9 mouse cellular contexts compared by ENCODE assay signal in the genomic region with DNA sequence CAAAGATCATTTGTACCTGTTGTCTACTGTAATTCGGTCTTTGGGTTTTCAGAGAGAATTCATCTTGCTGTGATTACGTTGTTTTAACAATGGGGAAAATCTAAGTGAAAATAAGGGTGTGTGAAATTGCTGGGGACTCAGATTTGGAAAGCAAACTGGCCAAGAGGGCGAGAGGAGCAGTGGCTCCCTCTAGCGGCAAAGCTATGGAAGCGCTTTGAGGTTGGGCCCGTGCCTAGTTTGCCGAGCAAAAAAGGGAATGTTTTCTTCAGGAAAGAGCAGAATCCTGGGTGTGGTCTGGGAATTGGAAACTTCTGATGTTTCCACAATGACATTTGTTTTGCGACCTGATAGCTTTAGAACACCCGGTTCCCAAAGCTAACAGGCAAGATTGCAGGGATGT.
A peak's percentile ranks its signal among the peaks of the same experiment; 100 is the strongest.
DNase-seq lines count a peak whose midpoint lies in the region; ATAC-seq and TF ChIP-seq lines count a peak whose summit lies in the region.
"Had no signal": no experiment of that assay in that cellular context is flagged by ENCODE, and none has a peak within 500 bp of the region (broad histone marks: within the 10 kb centered on the region; RNA-seq: fewer than 3 reads in every experiment).

No protein-coding gene starts in this region.

- no peak overlapping the region for H3K27ac ChIP-seq in forebrain, embryonic 10.5 days
- H3K27ac ChIP-seq in forebrain, embryonic 13.5 days = no peak overlapping the region
- H3K27ac ChIP-seq in testis, adult 2 months (ENCODE audit: control insufficient read depth, insufficient read depth, low read depth, low read length) = no peak overlapping the region
- no peak overlapping the region for H3K27ac ChIP-seq in limb, embryonic 11.5 days (replicated peaks; ENCODE audit: low read depth, low read length)
- H3K27ac ChIP-seq: neural tube, embryonic 12.5 days had no signal

- no peaks in the 10 kb centered on the region for H3K4me1 ChIP-seq in forebrain, embryonic 10.5 days
- H3K4me1 ChIP-seq in forebrain, embryonic 13.5 days = no peaks in the 10 kb centered on the region
- no peaks in the 10 kb centered on the region for H3K4me1 ChIP-seq in testis, adult 2 months (ENCODE audit: control insufficient read depth, insufficient read depth, low read length)
- no peaks in the 10 kb centered on the region for H3K4me1 ChIP-seq in limb, embryonic 11.5 days (ENCODE audit: control insufficient read depth, insufficient read depth, low read length)
- H3K4me1 ChIP-seq: neural tube, embryonic 12.5 days had no signal

- H3K36me3 ChIP-seq in forebrain, embryonic 10.5 days (replicated peaks) = no peaks in the 10 kb centered on the region
- H3K36me3 ChIP-seq in forebrain, embryonic 13.5 days (ENCODE audit: poor library complexity, severe bottlenecking) = no peaks in the 10 kb centered on the region
- no peaks in the 10 kb centered on the region for H3K36me3 ChIP-seq in testis, adult 2 months (ENCODE audit: control insufficient read depth, insufficient read depth, low read length)
- H3K36me3 ChIP-seq in limb, embryonic 11.5 days (ENCODE audit: control insufficient read depth, insufficient read depth, low read length) = no peaks in the 10 kb centered on the region
- H3K36me3 ChIP-seq: neural tube, embryonic 12.5 days had no signal

- intact Hi-C loops in heart, postnatal 10 days (cut with DNase I) = loop anchor here (2.0 kb wide), 1 partner anchor 66 kb away; no protein-coding TSS in a partner anchor

- no peak overlapping the region for H3K4me3 ChIP-seq in forebrain, embryonic 10.5 days
- no peak overlapping the region for H3K4me3 ChIP-seq in forebrain, embryonic 13.5 days
- no peak overlapping the region for H3K4me3 ChIP-seq in testis, adult 2 months (ENCODE audit: control insufficient read depth, low read depth, low read length)
- no peak overlapping the region for H3K4me3 ChIP-seq in limb, embryonic 11.5 days (ENCODE audit: low read depth, low read length)
- H3K4me3 ChIP-seq: neural tube, embryonic 12.5 days had no signal

- 10% methylated on average over 9 of the region's 9 CpGs for WGBS in forebrain, embryonic 10.5 days
- 11% methylated on average over 9 of the region's 9 CpGs for WGBS in forebrain, embryonic 13.5 days
- WGBS in limb, embryonic 11.5 days = 9% methylated on average over 9 of the region's 9 CpGs

- no peaks in the 10 kb centered on the region for H3K27me3 ChIP-seq in forebrain, embryonic 10.5 days (ENCODE audit: poor library complexity, severe bottlenecking)
- no peaks in the 10 kb centered on the region for H3K27me3 ChIP-seq in forebrain, embryonic 13.5 days
- H3K27me3 ChIP-seq in testis, adult 2 months (ENCODE audit: control insufficient read depth, insufficient read depth, low read length) = no peaks in the 10 kb centered on the region
- H3K27me3 ChIP-seq in limb, embryonic 11.5 days (ENCODE audit: control insufficient read depth, insufficient read depth, low read length) = no peaks in the 10 kb centered on the region
- H3K27me3 ChIP-seq: neural tube, embryonic 12.5 days had no signal

- no peak overlapping the region for H3K9ac ChIP-seq in forebrain, embryonic 13.5 days
- H3K9ac ChIP-seq in limb, embryonic 11.5 days (ENCODE audit: low read length) = no peak overlapping the region
- H3K9ac ChIP-seq: neural tube, embryonic 12.5 days had no signal

- no peaks in the 10 kb centered on the region for H3K9me3 ChIP-seq in forebrain, embryonic 10.5 days
- H3K9me3 ChIP-seq in forebrain, embryonic 13.5 days (replicated peaks) = no peaks in the 10 kb centered on the region
- H3K9me3 ChIP-seq in limb, embryonic 11.5 days (ENCODE audit: control insufficient read depth, low read length) = no peaks in the 10 kb centered on the region
- H3K9me3 ChIP-seq: neural tube, embryonic 12.5 days had no signal

- no peak for TF ChIP-seq POLR2A in testis, adult 2 months (IDR thresholded peaks at IDR 0.05; ENCODE audit: control insufficient read depth, low read depth, low read length)

- peak; percentile 89 for TF ChIP-seq CTCF in testis, adult 2 months (IDR thresholded peaks at IDR 0.05; ENCODE audit: control insufficient read depth, insufficient read depth, insufficient replicate concordance, low read depth, low read length)

- no peak for ATAC-seq in forebrain, embryonic 13.5 days
- no peak for ATAC-seq in limb, embryonic 11.5 days (ENCODE audit: insufficient number of reproducible peaks, low FRiP score, low TSS enrichment, low read depth)

- peak; percentile 29 for DNase-seq in forebrain, embryonic 10.5 days (ENCODE audit: extremely low spot score, low spot score)
- DNase-seq in testis, postnatal 14 days (ENCODE audit: low spot score) = no peak
- peak; percentile 40 to 47 for DNase-seq in cerebellum, postnatal 36 days
- DNase-seq in heart, postnatal 10 days = peak; percentile 70 to 78
- DNase-seq in limb, embryonic 11.5 days (ENCODE audit: low spot score) = peak; percentile 64
- DNase-seq in right cerebral cortex, postnatal 25 days = peak; percentile 27

- H3K4me2 ChIP-seq in forebrain, embryonic 13.5 days = no peak overlapping the region
- no peak overlapping the region for H3K4me2 ChIP-seq in limb, embryonic 11.5 days (ENCODE audit: low read depth, severe bottlenecking)
- H3K4me2 ChIP-seq: neural tube, embryonic 12.5 days had no signal
